Mouse (Mus musculus) kidney, adult 2 months (tissue): ENCODE measurements at regions not wholly inside any gene's neighbourhood (a gene's known extent, or its start where the extent isn't known, plus 50 kb on each side); places are given as distances from the start of the nearest gene placed in this dataset.

Experiments used
- DNase-seq: peaks from one replicate; pipeline ENCODE4 v3.0.0; 2021
- H3K27ac ChIP-seq: fragments of 200-500 bp; 2 replicates; pipeline ENCODE4 v1.5.1; 2012; ENCODE audit warnings: low read depth, low read length, control low read depth, inconsistent platforms; ENCODE audit not compliant: insufficient read depth
- H3K27me3 ChIP-seq: fragments of 200-500 bp; replicated peaks from 2 replicates; pipeline ENCODE4 v1.6.1; 2012; ENCODE audit warnings: mild to moderate bottlenecking, moderate library complexity, low read length, inconsistent platforms; ENCODE audit not compliant: control insufficient read depth, insufficient read depth
- H3K36me3 ChIP-seq: fragments of 200-500 bp; 2 replicates; pipeline ENCODE4 v1.6.1; 2012; ENCODE audit warnings: mild to moderate bottlenecking, moderate library complexity, low read length, inconsistent platforms; ENCODE audit not compliant: control insufficient read depth, insufficient read depth
- H3K4me1 ChIP-seq: fragments of 200-500 bp; 2 replicates; pipeline ENCODE4 v1.6.1; 2011; ENCODE audit warnings: low read length; ENCODE audit not compliant: control insufficient read depth, insufficient read depth
- H3K4me3 ChIP-seq: fragments of 200-500 bp; 2 replicates; pipeline ENCODE4 v1.5.1; 2011; ENCODE audit warnings: mild to moderate bottlenecking, low read depth, low read length, control low read depth; ENCODE audit not compliant: insufficient read depth
- CTCF ChIP-seq: fragments of 200-500 bp; conservative IDR thresholded peaks from 2 replicates; pipeline ENCODE4 v1.5.1; 2011; ENCODE audit warnings: low read depth, mild to moderate bottlenecking, control low read depth, low read length, moderate library complexity, mixed read lengths; ENCODE audit not compliant: insufficient read depth, insufficient read length
- POLR2A ChIP-seq: fragments of 200-500 bp; IDR thresholded peaks from one replicate; pipeline ENCODE4 v1.6.1; 2011; ENCODE audit warnings: low read depth, low read length, control low read depth
- WGBS: fragments of 180-500 bp; shearing (Covaris S2); methylation state at CpG from one replicate; pipeline ENCODE4 v1.1.7; 2018; 5-methylcytosine and 5-hydroxymethylcytosine counted together

DNA sequence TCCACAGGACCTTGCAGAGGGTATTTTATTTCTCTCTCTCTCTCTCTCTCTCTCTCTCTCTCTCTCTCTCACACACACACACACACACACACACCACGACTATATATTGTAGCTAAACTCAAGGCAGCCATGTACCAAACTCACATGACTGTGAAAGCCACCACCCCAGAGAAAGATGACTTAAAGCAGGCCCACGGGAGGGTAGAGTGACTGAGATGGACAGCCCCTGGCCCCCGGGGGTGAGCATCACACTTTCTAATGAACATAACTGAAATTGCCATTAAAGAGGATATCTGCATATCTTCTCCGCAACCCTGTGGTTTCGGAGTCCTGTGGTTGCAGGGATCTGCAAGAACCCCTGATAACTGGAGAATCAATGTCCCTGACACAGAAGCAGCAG lies 197.1 kb upstream of the Spdye4c start:
- WGBS: 81% methylated on average over 5 of the region's 5 CpGs
- no peaks in the 10 kb centered on the region for H3K36me3 ChIP-seq
- H3K27me3 ChIP-seq: no peaks in the 10 kb centered on the region
- no peak for DNase-seq
- TF ChIP-seq CTCF (no peak), POLR2A (no peak)
- no peak overlapping the region for H3K27ac ChIP-seq
- H3K4me1 ChIP-seq: no peaks in the 10 kb centered on the region
- H3K4me3 ChIP-seq: no peak overlapping the region

DNA sequence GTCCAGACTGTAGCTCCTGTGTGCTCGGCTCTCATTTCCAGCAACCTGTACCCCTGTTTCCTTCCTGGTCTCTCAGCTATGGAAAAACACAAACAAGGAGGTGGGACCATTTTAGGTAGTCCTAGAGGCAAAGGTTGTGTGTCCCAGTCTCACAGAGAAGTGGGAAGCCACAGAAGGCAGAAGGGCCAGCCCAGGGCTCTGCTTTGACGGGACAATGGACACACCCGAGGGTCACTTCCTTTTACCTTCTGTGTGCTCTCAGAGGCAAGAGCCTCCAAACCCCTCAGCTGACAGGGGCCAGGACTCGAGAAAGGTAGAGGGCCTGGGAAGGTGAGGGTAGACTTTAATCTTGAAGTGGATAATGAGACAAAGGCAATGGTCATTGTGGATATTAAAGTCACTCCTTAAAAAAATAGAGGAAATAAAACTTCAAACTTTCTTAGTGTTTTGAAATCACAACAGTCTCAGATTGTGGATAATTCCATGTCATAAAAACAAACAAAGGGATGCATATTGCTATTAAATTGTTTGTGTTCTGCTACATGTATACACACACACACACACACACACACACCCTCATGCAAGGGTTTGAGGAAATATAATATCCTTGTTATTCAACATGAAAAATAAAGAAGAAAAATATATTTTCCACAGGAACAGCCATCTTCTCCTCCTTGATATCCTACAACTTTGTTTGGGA lies 195.6 kb upstream of the Spdye4c start:
- WGBS: 45% methylated on average over 4 of the region's 4 CpGs
- DNase-seq: no peak

DNA sequence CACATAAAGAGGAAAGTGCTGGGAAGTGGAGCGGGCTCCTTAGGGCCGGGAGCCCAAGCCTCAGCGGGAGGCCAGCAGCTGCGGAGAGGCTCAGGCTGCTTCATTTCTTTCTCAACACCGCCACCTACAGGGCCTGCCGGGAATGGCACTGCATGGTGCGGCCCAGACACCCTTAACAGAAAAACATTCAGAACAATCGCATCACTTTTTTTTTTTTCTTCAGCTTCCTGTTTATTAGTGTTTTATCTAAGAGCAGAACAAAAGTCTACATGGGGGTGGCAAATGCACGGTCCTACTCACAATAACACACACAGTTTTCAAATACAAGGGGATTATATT lies 195.0 kb upstream of the Spdye4c start:
- Histone ChIP-seq H3K36me3 (no peaks in the 10 kb centered on the region), H3K27ac (no peak overlapping the region), H3K27me3 (no peaks in the 10 kb centered on the region), H3K4me3 (no peak overlapping the region), H3K4me1 (no peaks in the 10 kb centered on the region)
- TF ChIP-seq CTCF (peak; percentile 93), POLR2A (no peak)
- peak; percentile 94 for DNase-seq
- 2% methylated on average over 9 of the region's 9 CpGs for WGBS

More for the DNA sequence above, 195.6 kb upstream of the Spdye4c start:
- Histone ChIP-seq H3K36me3 (no peaks in the 10 kb centered on the region), H3K4me3 (no peak overlapping the region), H3K27ac (no peak overlapping the region), H3K4me1 (no peaks in the 10 kb centered on the region), H3K27me3 (no peaks in the 10 kb centered on the region)
- TF ChIP-seq CTCF (no peak), POLR2A (no peak)

DNA sequence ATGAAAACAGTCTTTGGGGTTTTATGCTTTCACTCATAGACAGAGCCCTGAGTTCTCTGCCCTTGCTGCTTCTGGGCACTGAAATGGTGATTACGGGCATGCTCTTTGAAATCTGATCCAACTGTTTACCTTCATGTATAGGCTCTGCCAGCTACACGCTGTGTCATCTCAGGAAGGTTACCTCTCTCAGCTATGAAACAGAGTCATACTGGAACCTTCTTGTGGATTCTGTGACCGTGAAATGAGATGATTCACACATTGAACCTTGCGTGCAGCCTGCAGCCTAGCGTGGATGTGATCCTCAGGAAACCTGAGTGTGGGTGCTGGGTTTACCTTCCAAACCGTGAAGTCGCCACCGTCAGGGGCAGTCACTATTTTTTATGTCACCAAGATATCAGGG lies 189.7 kb upstream of the Spdye4c start:
- Histone ChIP-seq H3K27ac (no peak overlapping the region), H3K4me3 (no peak overlapping the region), H3K36me3 (no peaks in the 10 kb centered on the region), H3K4me1 (no peaks in the 10 kb centered on the region), H3K27me3 (no peaks in the 10 kb centered on the region)
- 69% methylated on average over 8 of the region's 8 CpGs for whole genome bisulfite sequencing
- DNase-seq: no peak
- TF ChIP-seq CTCF (no peak), POLR2A (no peak)

DNA sequence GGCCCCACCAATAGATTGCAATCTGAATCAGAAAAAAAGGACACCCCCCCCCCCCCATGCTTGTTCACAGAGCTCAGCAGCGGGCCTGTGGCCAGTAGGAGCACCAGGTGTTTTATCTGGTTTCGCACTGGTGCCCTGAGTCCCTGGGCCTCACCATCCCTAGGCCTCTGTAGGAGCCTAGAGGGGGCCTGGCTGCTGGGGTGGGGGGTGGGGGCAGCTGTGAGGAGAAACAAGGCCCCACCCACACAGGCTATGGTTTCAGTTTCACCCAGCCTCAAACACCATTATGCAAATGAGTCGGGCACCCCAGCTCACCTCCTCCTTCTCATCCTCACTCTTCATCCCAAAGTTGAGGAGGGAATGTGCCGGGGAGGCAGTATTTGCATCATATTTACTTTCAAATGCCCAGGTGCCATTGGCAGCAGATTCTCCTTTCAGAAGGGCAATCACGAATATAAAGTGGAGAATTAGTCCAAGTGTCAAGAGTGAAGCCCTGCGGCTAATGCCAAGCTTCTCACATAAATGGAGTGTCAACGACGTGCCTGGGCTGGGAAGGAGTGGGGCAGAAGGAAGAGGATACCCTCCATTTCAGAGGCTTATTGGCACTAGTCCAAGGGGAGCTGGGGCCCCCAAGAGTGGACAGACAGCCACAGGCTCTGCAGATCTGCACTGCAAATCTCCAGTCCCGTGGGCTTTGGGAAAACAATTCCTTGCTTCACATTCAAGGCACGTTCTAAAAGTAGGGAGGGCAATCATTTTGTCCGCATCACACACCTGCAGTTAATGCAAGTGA lies 187.7 kb upstream of the Spdye4c start:
- no peaks in the 10 kb centered on the region for H3K36me3 ChIP-seq
- no peak for DNase-seq
- WGBS: 58% methylated on average over 11 of the region's 11 CpGs
- no peaks in the 10 kb centered on the region for H3K4me1 ChIP-seq
- no peaks in the 10 kb centered on the region for H3K27me3 ChIP-seq
- H3K27ac ChIP-seq: no peak overlapping the region
- no peak for TF ChIP-seq CTCF
- TF ChIP-seq POLR2A: no peak
- H3K4me3 ChIP-seq: no peak overlapping the region

DNA sequence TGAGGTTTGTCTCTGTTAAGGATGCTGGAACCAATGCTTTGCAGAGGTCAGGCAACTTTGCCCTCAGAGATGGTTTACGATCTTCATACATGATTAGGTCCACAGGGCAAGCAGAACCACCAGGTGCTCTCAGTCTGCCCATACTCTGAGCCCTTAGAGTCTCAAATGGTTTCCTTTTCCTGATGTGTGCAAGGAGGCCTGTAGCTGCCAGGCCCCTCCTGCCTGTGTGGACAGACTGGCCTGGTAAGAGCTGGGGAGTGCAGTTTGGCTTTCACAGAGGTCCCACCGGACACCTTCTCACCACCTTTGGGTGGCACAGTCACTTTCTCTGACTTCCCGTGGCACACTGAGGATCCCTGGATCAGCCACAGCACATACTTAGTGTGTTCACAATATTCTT lies 186.6 kb upstream of the Spdye4c start:
- TF ChIP-seq POLR2A (no peak), CTCF (no peak)
- 89% methylated on average over 3 of the region's 3 CpGs for WGBS
- no peak overlapping the region for H3K27ac ChIP-seq

DNA sequence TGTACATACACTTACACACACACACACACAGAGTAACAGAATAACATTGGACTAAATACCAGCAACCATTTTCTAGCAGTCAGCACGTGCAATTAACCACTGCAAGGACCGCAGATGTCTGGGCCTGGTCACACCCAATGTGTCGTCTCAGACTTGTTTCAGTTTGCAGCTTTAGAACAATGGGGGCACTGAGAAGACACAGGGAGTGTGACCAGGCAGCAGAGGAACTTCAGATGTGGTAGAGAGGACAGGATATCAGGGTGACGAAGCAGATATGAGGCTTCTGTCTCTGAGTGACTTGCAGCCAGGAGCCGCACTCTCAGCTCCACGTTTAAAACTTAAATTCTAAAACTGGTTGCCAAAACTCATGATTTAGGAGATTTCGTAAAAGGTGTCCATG lies 183.9 kb upstream of the Spdye4c start:
- Histone ChIP-seq H3K36me3 (no peaks in the 10 kb centered on the region), H3K27ac (no peak overlapping the region), H3K27me3 (no peaks in the 10 kb centered on the region), H3K4me3 (no peak overlapping the region), H3K4me1 (no peaks in the 10 kb centered on the region)
- 91% methylated on average over 7 of the region's 7 CpGs for WGBS
- DNase-seq: no peak
- TF ChIP-seq CTCF: no peak
- no peak for TF ChIP-seq POLR2A

More for the DNA sequence above, 186.6 kb upstream of the Spdye4c start:
- Histone ChIP-seq H3K4me1 (no peaks in the 10 kb centered on the region), H3K4me3 (no peak overlapping the region), H3K27me3 (no peaks in the 10 kb centered on the region), H3K36me3 (no peaks in the 10 kb centered on the region)
- DNase-seq: no peak
